Mouse (Mus musculus): Measurements from ENCODE around the gene Suds3. TPM values are rescaled to one million over a fixed set of nuclear protein-coding genes. Genes with fewer than 3 reads are reported as not detected.

The Suds3 gene
- polyA plus RNA-seq, 1 experiment from 2014 or later = 66.0 TPM

DNA sequence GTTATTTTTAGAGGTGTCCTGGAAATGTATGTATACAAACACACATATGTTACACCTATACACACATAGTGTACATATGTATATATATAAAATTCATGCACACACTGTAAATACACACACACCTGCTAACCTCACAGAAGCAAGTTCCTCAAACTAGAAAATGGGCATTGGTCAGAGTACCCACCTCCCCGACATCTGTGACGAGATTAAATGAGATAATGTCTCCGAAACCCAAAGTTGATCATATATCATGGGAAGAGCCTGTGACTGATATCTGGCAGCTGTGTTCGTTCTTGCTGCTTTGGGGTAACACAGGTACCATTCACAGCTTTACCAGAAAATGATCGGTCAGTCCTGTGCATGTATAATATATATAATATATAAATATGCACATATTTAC, 20.7 kb upstream of the Suds3 start:
- no peak for DNase-seq (ENCODE audit: low spot score)

DNA sequence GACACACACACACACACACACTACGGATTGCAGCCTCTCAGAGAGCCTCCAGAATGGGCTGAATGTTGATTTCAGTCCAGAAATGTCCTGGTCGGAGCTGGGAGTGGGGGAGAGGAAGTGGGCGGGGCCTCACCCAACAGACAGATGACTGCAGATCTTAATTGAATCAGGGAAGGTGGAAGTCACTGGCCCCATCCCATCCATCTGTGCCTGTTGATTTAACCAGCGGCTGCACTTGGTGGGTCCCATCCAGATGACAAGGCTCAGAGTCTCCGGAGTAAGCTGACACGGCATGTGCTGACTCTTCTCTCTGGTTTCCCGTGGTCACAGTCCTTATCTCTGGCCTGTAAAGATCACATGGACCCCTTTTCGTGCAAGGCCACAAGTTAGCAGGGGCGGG, 20.0 kb upstream of the Suds3 start:
- peak; percentile 47 for DNase-seq (ENCODE audit: low spot score)

DNA sequence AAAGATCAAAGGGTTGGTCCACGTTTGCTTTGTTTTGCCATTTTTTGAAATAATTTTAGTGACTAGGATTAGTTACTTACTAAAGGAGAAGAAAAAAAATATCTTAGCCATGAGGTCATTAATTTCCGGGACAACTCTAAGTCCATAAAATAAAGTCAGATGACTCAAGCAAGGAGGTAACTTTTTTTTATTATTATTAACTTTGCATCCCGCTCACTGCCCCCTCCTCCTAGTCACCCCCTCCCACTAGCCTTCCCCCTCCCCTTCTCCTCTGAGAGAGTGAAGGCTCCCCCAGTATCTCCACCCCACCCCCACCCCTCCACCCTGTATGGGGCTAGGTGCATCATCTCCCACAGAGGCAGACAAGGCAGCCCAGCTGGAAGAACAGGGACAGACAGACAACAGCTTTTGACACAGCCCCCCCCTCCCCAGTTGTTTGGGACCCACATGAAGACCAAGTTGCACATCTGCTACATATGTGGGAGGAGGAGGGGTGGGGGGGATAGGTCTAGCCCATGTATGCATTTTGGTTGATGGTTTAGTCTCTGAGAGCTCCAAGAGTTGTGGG, 19.1 kb upstream of the Suds3 start:
- DNase-seq (ENCODE audit: low spot score) = peak; percentile 48

DNA sequence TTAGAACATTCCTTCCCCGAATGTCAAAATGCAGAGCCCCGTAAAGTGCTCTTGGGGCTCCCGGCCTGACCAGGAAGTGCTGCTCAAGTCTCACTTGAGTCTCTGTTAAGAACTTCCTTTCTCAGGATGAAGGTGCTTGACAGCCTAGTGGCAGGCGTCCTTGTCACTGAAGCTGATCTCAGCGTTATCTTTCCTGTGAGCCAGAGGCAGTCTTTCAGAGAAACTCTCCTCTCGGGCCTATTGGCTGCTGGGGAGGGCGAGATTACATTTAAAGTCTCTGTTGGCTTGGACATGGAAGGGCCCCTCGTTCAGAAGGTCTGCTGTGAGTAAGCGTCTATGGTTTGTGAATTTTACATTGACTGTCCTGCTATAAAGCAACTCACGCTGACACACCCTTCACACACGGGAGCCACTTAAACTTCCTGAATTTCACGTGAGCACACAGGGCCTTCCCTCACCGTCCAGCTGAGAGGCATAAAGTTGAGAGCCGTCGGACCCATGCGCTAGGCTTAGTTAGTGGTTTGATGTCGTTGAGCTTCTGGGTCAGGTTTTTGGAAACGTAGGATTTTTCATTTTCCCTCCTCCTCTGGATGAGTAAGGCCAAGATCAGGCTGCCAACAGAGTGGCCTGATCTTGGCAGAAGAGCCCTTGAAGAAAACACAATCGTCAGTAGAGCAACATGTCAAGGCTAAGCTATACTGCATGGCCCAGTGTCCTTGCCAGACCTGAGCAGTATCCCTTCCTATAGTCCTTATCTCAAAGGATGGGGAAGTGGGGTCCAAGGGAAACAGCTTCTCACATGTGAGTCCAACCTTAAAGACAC, 18.4 kb upstream of the Suds3 start:
- DNase-seq (ENCODE audit: low spot score) = peak; percentile 38

DNA sequence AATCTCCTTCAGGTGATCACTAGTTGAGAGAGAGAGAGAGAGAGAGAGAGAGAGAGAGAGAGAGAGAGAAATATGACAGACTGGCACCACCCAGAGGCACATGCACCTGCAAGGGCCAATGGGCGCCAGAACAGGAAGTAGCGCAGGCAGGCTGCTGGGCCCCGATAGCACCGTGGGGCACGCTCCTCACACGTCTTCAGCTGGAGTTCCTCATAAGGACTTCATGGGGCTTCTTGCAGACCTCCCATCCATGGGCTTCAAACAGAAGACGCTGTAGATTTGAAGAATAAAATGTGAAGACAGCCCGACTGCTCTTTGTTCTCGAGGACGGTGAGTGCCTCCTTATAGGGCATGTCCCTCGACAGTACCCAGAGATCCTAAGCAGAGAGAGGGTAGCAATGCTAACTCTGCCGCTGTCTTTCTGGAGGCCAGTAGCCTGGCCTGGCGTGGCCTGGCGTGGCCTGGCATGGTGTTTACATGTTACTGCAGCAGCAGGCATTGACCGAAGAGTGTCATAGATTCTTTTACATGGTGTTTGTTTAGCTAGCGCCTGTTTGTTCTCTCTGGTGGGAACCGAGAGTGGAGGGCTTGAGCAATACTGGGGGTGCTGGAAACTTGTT, 17.6 kb upstream of the Suds3 start:
- peak; percentile 89 for DNase-seq (ENCODE audit: low spot score)

DNA sequence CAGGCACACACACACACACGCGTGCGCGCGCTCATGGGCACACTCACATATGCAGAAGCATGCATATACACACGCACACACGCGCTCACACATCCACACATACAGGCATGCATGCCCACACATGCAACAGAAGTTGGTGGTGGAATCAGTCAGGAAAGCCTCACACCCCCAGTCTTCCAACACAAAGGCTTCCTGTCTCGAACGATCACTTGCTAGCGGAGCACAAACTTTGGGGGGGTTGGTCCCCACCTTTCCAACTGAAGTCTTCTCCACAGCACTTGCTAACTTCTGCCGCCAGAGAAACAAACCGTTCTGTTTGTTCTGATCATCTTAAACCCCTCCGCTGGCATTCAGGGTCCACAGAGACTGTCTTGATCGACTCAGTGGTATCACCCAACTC, 14.8 kb upstream of the Suds3 start:
- peak; percentile 58 for DNase-seq (ENCODE audit: low spot score)

DNA sequence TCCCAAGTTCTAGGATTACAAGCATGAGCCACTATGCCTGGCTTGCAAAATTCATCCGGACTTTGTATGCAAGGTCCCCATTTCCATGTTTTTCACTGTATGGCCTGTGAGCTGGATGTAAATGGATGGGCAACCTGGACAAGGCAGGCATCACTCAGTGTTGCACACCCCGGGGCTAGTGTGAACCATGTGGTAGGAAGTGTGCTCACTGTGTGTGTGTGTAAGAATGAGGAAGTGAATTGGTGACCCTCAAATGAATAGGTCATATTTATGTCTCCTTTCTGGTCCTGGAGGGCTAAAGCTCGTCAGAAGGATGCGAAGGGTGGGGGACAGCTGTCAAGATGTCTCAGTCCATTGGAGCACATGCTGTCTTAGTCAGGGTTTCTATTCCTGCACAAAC, 11.1 kb upstream of the Suds3 start:
- no peak for DNase-seq (ENCODE audit: low spot score)

DNA sequence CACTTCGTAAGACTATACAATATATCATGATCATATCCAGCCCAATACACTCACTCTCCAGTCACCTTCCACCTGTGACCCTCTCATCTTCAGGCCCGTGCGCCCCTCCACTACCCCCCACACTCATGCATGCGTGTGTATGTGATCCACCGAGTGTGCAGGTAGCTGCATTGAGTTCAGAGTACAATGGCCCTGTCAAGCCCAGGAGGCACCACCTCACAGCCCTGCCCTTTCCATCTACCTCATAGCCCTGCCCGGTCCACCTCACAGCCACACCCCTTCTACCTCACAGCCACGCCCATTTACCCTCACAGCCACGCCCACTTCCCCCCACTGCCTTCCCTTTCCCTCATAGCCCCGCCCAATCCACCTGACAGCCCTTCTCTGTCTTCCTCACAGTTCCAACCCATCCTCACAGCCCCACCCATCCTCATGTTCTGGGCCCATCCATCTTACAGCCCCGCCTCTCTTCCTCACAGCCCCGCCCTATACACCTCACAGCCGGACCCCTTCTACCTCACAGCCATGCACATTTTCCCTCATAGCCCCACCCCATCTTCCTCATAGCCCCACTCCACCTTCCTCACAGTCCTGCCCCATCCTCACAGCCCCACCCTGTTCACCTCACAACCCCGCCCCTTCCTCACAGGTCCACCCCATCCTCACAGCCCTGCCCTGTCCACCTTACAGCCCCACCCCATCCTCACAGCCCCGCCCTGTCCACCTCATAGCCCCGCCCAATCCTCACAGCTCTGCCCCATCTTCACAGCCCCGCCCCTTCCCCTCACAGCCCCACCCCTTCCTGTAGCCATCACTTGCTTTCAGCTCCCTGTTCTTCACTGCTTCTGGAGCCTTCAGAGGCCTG, 9.8 kb upstream of the Suds3 start:
- DNase-seq (ENCODE audit: low spot score) = no peak

DNA sequence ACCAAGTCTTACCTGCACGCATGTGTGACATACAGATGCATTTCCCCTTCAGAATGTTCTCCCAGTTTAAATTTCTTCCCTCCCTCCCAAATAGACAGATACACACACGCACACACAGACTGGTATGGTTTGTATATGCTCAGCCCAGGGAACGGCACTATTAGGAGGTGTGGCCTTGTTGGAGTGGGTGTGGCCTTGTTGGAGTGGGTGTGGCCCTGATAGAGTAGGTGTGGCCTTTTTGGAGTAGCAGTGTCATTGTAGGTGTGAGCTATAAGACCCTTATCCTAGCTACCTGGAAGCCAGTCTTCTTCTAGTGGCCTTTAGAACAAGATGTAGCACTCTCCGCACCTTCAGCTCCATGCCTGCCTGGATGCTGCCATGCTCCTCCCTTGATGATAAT, 7.9 kb upstream of the Suds3 start:
- DNase-seq (ENCODE audit: low spot score) = no peak

DNA sequence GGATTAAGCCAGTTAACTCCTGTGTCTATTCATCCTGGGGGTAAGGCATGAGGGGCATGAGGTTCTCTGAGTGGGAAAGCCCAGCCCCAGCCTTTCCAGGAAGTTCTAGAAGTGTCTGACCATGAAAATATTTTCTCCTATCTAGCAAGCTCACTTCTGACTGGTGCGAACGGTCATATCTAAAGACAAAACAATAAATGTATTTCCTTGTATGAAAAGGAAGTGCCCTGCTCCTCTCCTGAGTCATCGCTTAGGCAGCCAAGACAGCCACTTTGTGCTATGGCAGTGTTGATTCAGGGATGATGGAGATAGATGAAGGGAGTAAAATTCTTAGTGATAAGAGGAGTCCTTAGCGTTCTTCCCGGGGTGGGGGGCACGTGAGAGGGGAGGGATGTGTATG, 7.2 kb upstream of the Suds3 start:
- no peak for DNase-seq (ENCODE audit: low spot score)

DNA sequence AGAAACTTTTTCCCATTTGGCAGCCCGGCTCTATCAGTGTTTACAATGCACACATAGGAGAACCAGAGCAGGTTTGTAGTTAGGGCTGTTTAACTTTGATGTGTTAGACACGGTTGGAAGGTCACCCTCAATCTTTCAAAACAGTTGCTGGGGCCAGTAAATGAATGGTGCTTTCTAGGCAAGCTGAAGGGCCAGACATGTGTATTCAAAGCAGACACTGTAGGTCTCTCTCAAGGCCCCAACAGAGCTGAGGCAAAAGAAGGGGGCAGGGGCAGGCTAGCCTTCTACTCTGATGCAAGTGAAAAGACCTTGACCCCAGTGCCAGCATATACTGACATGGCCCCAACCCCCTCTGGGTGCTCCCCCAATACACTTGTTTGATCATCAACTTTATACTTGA, 5.7 kb upstream of the Suds3 start:
- DNase-seq (ENCODE audit: low spot score) = no peak

DNA sequence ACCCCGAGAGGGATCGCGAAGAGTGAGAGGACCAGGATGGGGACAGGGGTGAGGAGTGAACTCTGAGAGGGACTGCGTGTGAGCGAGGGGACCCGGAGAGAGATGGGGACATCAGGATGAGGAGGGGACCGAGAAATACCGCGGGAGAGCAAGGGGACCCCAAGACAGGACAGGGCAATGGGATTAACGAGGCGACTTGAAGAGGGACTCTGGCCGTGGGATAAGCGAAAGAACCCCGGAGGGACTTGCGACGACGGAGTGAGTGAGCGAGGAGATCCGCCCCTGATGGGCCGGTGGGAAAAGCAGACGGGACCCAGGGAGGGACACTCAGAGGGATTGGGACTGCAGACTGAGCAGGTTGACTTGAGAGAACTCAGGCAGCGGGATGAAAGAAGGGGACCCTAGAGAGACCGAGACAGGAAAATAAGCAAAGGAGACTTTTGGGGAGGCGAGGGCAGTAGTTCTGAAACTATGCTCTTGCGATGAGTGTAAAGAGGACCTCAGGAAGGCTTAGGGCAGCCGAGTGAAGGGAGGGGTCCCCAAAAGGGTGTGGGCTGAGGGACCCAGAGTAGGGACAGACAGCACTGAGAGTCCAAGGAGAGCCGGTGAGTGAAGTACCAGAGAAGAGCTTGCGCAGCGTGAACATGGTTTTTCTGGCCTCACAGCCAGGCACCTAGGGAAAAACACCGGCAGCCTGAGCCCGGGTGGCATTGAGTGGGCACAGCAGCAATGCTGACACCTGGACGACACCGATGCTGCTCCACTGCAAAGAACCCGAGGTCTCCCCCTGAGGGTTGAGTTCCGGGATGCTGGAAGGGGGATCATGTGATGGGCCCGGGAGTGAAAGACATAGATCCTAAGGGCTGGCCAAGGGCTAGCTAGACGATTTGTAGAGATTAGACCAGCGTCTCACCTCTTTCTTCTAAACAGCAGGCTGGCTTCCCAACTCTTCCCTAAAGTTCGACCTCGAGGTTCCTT, 4.9 kb upstream of the Suds3 start:
- peak; percentile 17 for DNase-seq (ENCODE audit: low spot score)

DNA sequence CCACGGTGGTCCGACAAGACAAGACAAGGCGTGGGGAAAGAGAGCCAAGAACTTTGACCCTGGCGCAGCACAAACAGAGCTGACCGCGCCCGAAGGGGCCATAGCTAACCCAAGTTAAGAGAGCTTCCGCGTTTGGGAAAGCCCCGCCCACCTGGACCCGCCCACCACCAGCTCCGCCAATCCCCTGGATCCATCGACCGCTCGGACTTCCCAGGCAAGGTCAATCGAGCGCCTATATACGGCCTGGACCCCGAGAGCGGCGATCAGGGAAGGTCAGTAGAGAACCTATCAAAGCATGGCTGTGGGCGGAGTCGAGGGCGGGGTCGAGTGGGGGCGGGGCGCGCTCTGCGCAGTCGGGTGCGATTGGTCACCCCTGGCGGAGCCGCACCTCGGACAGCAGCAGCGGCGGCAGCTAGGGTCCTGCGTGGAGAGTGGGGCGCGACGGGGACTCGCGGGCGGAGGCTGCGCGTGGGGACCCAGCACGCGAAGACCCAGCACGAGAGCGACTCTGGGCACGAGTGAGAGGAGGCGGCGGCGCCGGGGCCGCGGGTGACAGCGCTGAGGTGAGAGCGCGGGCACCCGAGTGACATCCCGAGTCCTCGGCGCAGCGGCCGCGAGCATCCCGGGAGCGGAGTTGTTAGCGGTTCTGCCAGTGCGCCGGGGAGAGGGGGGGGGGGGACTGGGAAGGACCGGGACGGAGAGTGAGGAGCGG, 4.0 kb upstream of the Suds3 start, which contains the start of gene Taok3:
Gene Taok3, plus strand, starts transcription at position 353 of the 712 bp plus-strand sequence.
- peak; percentile 98 for DNase-seq (ENCODE audit: low spot score)

DNA sequence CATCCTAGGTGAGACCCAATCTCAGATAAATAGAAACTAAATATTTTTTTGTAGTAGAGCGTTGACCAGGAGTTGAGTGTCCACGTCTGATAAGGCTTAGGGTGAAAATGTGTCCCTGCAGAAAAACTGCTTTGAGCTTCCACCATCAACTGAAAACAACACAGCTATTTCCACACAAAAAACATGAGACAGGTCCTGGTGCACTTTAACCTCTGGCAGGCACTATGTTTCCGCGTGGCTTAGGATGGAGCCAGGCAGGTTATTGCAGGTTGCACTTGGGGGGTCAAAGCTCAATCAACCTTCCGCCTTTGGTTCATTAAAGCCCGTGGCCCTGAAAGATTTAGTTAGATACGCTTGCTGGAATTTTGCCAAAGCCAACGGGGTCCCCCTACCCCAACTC, 2.9 kb upstream of the Suds3 start:
- no peak for DNase-seq (ENCODE audit: low spot score)

DNA sequence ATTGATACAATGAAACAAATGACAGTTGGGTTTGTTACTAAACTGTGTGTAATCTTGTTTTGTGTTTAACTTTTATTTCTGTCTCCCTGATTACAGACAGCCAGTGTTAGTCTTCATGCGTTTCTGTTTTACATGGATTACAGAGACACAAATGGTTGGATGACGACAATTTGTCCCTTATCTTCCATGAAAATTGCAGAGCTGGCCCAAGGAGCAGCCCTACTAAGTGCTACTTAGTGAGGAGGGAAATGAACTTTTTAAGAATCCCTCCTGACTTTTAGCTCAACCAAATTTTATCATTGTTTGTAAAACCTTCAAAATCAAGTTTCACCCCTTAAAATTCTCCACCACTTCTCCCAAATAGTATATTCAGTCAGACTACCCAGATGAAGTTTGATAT, 2.3 kb upstream of the Suds3 start:
- DNase-seq (ENCODE audit: low spot score) = no peak

DNA sequence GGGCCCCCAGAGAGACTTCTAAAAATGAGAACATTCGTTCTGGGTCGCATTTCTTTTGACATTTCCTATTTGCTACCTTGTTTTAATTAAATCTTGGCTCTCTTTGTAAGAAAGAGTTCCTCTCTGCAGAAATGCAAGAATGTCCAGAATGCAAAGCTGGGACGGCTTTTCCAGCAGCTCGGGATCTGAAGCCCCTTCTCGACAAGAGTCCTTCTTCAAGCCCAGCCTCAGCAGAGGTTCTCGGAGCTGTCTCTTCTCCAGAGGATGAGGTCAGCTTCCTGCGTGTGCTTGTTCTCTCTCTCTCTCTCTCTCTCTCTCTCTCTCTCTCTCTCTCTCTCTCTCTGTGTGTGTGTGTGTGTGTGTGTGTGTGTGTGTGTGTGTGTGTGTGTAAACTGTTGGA, 1.8 kb upstream of the Suds3 start:
- DNase-seq (ENCODE audit: low spot score) = no peak

DNA sequence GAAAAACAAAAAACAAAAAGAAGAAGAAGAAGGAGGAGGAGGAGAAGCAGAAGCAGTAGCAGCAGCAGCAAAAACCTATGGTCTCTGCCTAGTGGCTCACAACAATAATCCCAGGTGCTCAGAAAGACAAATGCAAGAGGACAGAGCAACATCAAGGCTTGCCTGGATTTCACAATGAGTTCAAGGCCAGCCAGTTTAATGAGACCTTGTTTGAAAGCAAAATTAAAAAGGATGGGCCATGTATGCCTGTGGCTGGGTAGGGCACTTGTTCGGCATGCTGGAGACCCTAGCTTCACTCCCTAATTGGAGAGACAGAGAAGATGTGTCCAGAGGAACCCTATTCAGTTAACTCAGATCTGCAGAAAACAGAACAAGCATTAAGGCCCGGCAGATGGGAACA, 1.3 kb upstream of the Suds3 start:
- DNase-seq (ENCODE audit: low spot score) = no peak

DNA sequence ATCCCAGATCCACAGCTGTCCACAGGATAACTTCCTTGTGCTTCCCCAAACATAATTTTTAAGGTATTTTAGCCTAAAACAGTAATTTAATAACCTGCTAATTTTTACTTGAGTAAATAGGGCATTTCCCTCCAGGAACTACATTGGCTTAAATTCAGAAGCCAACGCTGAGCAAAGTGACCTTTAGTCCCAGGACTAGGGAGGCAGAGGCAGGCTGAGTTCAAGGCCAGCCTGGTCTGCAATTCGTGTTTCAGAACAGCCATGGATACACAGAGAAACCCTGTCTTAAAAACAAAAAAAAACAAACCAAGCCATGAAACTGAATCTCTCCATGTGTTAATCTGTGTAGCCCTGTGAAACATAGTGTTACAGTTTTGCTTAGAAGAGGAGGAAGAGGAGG, 747 bp upstream of the Suds3 start:
- no peak for DNase-seq (ENCODE audit: low spot score)

DNA sequence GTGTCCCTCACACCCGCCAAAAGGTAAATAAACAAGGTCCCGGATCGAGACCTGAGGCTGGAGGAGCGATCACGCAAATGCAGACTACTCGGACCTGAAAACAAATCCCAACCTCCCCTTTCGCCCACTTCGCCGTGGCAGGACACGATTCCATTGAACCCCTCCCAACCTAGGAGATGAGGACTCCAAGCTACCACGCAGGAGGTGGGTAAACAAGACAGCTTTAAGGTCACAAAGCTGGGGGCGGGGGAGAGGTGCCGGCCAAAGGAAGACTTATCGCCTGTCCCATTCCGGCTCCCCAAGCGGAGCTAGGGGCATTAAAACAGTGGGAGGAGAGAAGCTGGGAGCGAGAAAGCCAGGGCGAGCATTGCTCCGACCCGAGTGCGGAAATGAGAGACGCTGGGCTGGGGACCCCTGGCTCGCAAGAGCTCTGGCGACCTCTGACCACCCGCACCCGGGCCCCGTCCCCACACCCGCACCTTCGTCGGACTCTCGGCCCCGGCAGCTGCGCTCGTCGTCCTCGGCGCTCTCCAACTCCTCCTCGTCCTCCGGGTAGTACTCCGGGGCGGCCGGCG, 633 bp downstream of the Suds3 start:
- no peak for DNase-seq (ENCODE audit: low spot score)
